Mouse (Mus musculus) myocyte (in vitro differentiated cells): Measurements from ENCODE around the gene Tmed9. TPM values are rescaled to one million over a fixed set of nuclear protein-coding genes. Genes with fewer than 3 reads are reported as not detected.

Experiments used
- H3K27me3 ChIP-seq: one replicate; pipeline ENCODE4 v1.6.1; 2011; ENCODE audit not compliant: control insufficient read depth, insufficient read depth, insufficient read length
- H3K36me3 ChIP-seq: one replicate; pipeline ENCODE4 v1.6.1; 2011; ENCODE audit not compliant: control insufficient read depth, insufficient read depth
- H3K4me2 ChIP-seq: one replicate; pipeline ENCODE4 v1.6.1; 2011; ENCODE audit warnings: low read depth, control low read depth
- H3K4me3 ChIP-seq: one replicate; pipeline ENCODE4 v1.5.1; 2011; ENCODE audit warnings: mild to moderate bottlenecking, control low read depth, moderate library complexity
- H3K79me2 ChIP-seq: one replicate; pipeline ENCODE4 v1.6.1; 2011; ENCODE audit not compliant: control insufficient read depth, insufficient read depth
- H3ac ChIP-seq: one replicate; pipeline ENCODE4 v1.6.1; 2011; ENCODE audit not compliant: control insufficient read depth, insufficient read length
- CEBPB ChIP-seq: IDR thresholded peaks from 2 replicates; pipeline ENCODE4 v1.6.1; 2011; ENCODE audit warnings: mild to moderate bottlenecking, moderate library complexity; ENCODE audit not compliant: poor library complexity, insufficient read depth, severe bottlenecking
- E2F4 ChIP-seq: IDR thresholded peaks from one replicate; pipeline ENCODE4 v1.6.1; 2011; ENCODE audit warnings: mild to moderate bottlenecking, control low read depth, moderate library complexity; ENCODE audit not compliant: insufficient read depth
- MAX ChIP-seq: IDR thresholded peaks from one replicate; pipeline ENCODE4 v1.6.1; 2011; ENCODE audit warnings: low read depth, mild to moderate bottlenecking, control low read depth
- MYOD1 ChIP-seq, 3 experiments: IDR thresholded peaks; one replicate each; pipeline ENCODE4 v1.6.1; 2011; ENCODE audit warnings: control low read depth in 2 of 3, low read depth in 2 of 3, mild to moderate bottlenecking in 2 of 3, moderate library complexity in 1 of 3; ENCODE audit not compliant: insufficient read length in 2 of 3, control insufficient read depth in 1 of 3
- MYOG ChIP-seq, 3 experiments: IDR thresholded peaks; one replicate each; pipeline ENCODE4 v1.6.1; 2011; ENCODE audit warnings: control low read depth in 2 of 3, low read depth in 2 of 3, mild to moderate bottlenecking in 2 of 3; ENCODE audit not compliant: insufficient read length in 2 of 3, control insufficient read depth in 1 of 3, insufficient read depth in 1 of 3
- POLR2A ChIP-seq: IDR thresholded peaks from one replicate; pipeline ENCODE4 v1.6.1; 2011; ENCODE audit warnings: low read depth, mild to moderate bottlenecking, control low read depth, moderate library complexity; ENCODE audit not compliant: insufficient read length
- POLR2AphosphoS2 ChIP-seq: IDR thresholded peaks from one replicate; pipeline ENCODE4 v1.6.1; 2011; ENCODE audit warnings: low read depth, control low read depth; ENCODE audit not compliant: insufficient read length
- REST ChIP-seq: IDR thresholded peaks from one replicate; pipeline ENCODE4 v1.6.1; 2011; ENCODE audit warnings: mild to moderate bottlenecking, control low read depth, moderate library complexity; ENCODE audit not compliant: insufficient read depth, insufficient read length
- SRF ChIP-seq: IDR thresholded peaks from one replicate; pipeline ENCODE4 v1.6.1; 2011; ENCODE audit warnings: low read depth; ENCODE audit not compliant: control insufficient read depth, insufficient read length
- TCF12 ChIP-seq: IDR thresholded peaks from one replicate; pipeline ENCODE4 v1.6.1; 2011; ENCODE audit warnings: mild to moderate bottlenecking, control low read depth; ENCODE audit not compliant: poor library complexity, insufficient read depth, severe bottlenecking
- TCF3 ChIP-seq: IDR thresholded peaks from one replicate; pipeline ENCODE4 v1.6.1; 2011; ENCODE audit warnings: low read depth, control low read depth; ENCODE audit not compliant: insufficient read length
- USF1 ChIP-seq: IDR thresholded peaks from one replicate; pipeline ENCODE4 v1.6.1; 2011; ENCODE audit warnings: low read depth, mild to moderate bottlenecking, control low read depth, moderate library complexity
- polyA plus RNA-seq: library from polyadenylated mRNA; unstranded; fragments of >200 nt; fragmentation: generic; extraction: Trizol; gene quantifications from one replicate; pipeline ENCODE4 v1.2.1, GENCODE M21; 2012; ENCODE audit warnings: missing spikeins

Tmed9 gene
- polyA plus RNA-seq, 1 experiment: 200 TPM

GRCm38 (mm10) chr13:55599566-55600540 lies 26.3 kb downstream of the Tmed9 start, which contains the start of gene B4galt7:
Gene B4galt7 (plus strand): TSS chr13:55599896.
- H3K79me2 ChIP-seq: peaks cover 19% of the 10 kb centered on the region
- TF ChIP-seq CEBPB (no peak), MYOG (IDR thresholded peaks at IDR 0.05; ENCODE audit: control insufficient read depth in 1 of 3, insufficient read depth in 1 of 3, insufficient read length in 2 of 3, low read depth in 2 of 3) (peak in 2 of 3 experiments; percentile 52 to 62), E2F4 (peak; percentile 62), POLR2A (peak; percentile 91), MYOD1 (IDR thresholded peaks at IDR 0.05; ENCODE audit: control insufficient read depth in 1 of 3, insufficient read length in 2 of 3, low read depth in 2 of 3) (peak in 1 of 3 experiments; percentile 74), POLR2AphosphoS2 (peak; percentile 87)
- H3K27me3 ChIP-seq: no peaks in the 10 kb centered on the region
- peak within 1 kb of the TSS; percentile 42 for H3ac ChIP-seq
- peaks cover 14% of the 10 kb centered on the region for H3K36me3 ChIP-seq
- peak within 1 kb of the TSS; percentile 76 for H3K4me2 ChIP-seq
- peak within 1 kb of the TSS; percentile 54 for H3K4me3 ChIP-seq

GRCm38 (mm10) chr13:55600657-55601056 lies 27.1 kb downstream of the Tmed9 start:
- Histone ChIP-seq H3K4me2 (peak overlapping the region; percentile 76), H3ac (peak overlapping the region; percentile 42), H3K36me3 (peaks cover 9% of the 10 kb centered on the region), H3K79me2 (peaks cover 19% of the 10 kb centered on the region), H3K4me3 (peak overlapping the region; percentile 54), H3K27me3 (no peaks in the 10 kb centered on the region)
- no peak for TF ChIP-seq REST
- TF ChIP-seq TCF12: no peak
- no peak for TF ChIP-seq SRF
- no peak for TF ChIP-seq POLR2A
- TF ChIP-seq MYOG (IDR thresholded peaks at IDR 0.05; ENCODE audit: control insufficient read depth in 1 of 3, insufficient read depth in 1 of 3, insufficient read length in 2 of 3, low read depth in 2 of 3): no peak
- TF ChIP-seq CEBPB: no peak
- TF ChIP-seq USF1: no peak
- no peak for TF ChIP-seq MYOD1 (IDR thresholded peaks at IDR 0.05; ENCODE audit: control insufficient read depth in 1 of 3, insufficient read length in 2 of 3, low read depth in 2 of 3)
- no peak for TF ChIP-seq POLR2AphosphoS2
- TF ChIP-seq TCF3: no peak

- no peaks in the 10 kb centered on the region for H3K27me3 ChIP-seq
- H3ac ChIP-seq: no peak overlapping the region
- no peak for TF ChIP-seq TCF3
- TF ChIP-seq MYOD1 (IDR thresholded peaks at IDR 0.05; ENCODE audit: control insufficient read depth in 1 of 3, insufficient read length in 2 of 3, low read depth in 2 of 3): no peak
- no peak for TF ChIP-seq MAX
- no peak for TF ChIP-seq REST
- TF ChIP-seq SRF: no peak
- no peak for TF ChIP-seq CEBPB
- TF ChIP-seq TCF12: no peak
- no peak for TF ChIP-seq POLR2AphosphoS2
- no peak for TF ChIP-seq USF1
- no peak for TF ChIP-seq POLR2A
- TF ChIP-seq E2F4: no peak
- no peak for TF ChIP-seq MYOG (IDR thresholded peaks at IDR 0.05; ENCODE audit: control insufficient read depth in 1 of 3, insufficient read depth in 1 of 3, insufficient read length in 2 of 3, low read depth in 2 of 3)
- H3K4me2 ChIP-seq: peak overlapping the region; percentile 76
- peak overlapping the region; percentile 54 for H3K4me3 ChIP-seq
- H3K79me2 ChIP-seq: peaks cover 19% of the 10 kb centered on the region
- peaks cover 8% of the 10 kb centered on the region for H3K36me3 ChIP-seq
These were observed 28.1 kb downstream of the Tmed9 start for GRCm38 (mm10) chr13:55601611-55602010.

- Histone ChIP-seq H3K79me2 (peaks cover 19% of the 10 kb centered on the region), H3K4me3 (no peak overlapping the region), H3K4me2 (no peak overlapping the region), H3K27me3 (no peaks in the 10 kb centered on the region), H3ac (no peak overlapping the region), H3K36me3 (no peaks in the 10 kb centered on the region)
- TF ChIP-seq POLR2AphosphoS2 (no peak), USF1 (no peak), TCF12 (no peak), MYOD1 (IDR thresholded peaks at IDR 0.05; ENCODE audit: control insufficient read depth in 1 of 3, insufficient read length in 2 of 3, low read depth in 2 of 3) (no peak), SRF (no peak), REST (no peak), MAX (no peak), POLR2A (no peak), MYOG (IDR thresholded peaks at IDR 0.05; ENCODE audit: control insufficient read depth in 1 of 3, insufficient read depth in 1 of 3, insufficient read length in 2 of 3, low read depth in 2 of 3) (no peak), E2F4 (no peak), TCF3 (no peak), CEBPB (no peak)
These were observed 31.1 kb downstream of the Tmed9 start for GRCm38 (mm10) chr13:55604606-55605005.
